Mouse (Mus musculus) stomach, postnatal 0 days (tissue): ENCODE data around the gene Dmtf1. TPM values are rescaled to one million over a fixed set of nuclear protein-coding genes. Genes with fewer than 3 reads are reported as not detected.
A peak's percentile ranks its signal among the peaks of the same experiment; 100 is the strongest.

Experiments used
- ATAC-seq: fragments of 200-750 bp; cut with Nextera tagmentation; 2 replicates; pipeline ENCODE4 v1.8.0; 2017; ENCODE audit not compliant: low FRiP score, low TSS enrichment
- DNase-seq: peaks from one replicate; pipeline ENCODE4 v3.0.0-alpha.2; 2016; ENCODE audit warnings: low spot score
- H3K27ac ChIP-seq: fragments of 300-500 bp; sonication (generic); replicated peaks from 2 replicates; pipeline ENCODE4 v1.5.1; 2014; ENCODE audit warnings: mild to moderate bottlenecking, control low read depth
- H3K27me3 ChIP-seq: fragments of 300-500 bp; sonication (generic); 2 replicates; pipeline ENCODE4 v1.6.1; 2014; ENCODE audit warnings: low read length; ENCODE audit not compliant: control insufficient read depth, insufficient read depth
- H3K36me3 ChIP-seq: fragments of 300-500 bp; sonication (generic); 2 replicates; pipeline ENCODE4 v1.6.1; 2014; ENCODE audit warnings: low read length, mixed read lengths; ENCODE audit not compliant: control insufficient read depth, insufficient read depth
- H3K4me1 ChIP-seq: fragments of 300-500 bp; sonication (generic); replicated peaks from 2 replicates; pipeline ENCODE4 v1.6.1; 2014; ENCODE audit warnings: antibody characterized with exemption; ENCODE audit not compliant: control insufficient read depth, insufficient read depth
- H3K4me2 ChIP-seq: fragments of 300-500 bp; sonication (generic); replicated peaks from 2 replicates; pipeline ENCODE4 v1.6.1; 2014; ENCODE audit warnings: low read depth, mild to moderate bottlenecking, control low read depth, moderate library complexity
- H3K4me3 ChIP-seq: fragments of 300-500 bp; sonication (generic); 2 replicates; pipeline ENCODE4 v1.5.1; 2014; ENCODE audit warnings: low read depth, low read length, control low read depth
- H3K9ac ChIP-seq: fragments of 300-500 bp; sonication (generic); 2 replicates; pipeline ENCODE4 v1.6.1; 2014; ENCODE audit warnings: mild to moderate bottlenecking, low read length, control low read depth, mixed read lengths
- H3K9me3 ChIP-seq: fragments of 300-500 bp; sonication (generic); 2 replicates; pipeline ENCODE4 v1.6.1; 2016; ENCODE audit warnings: low read length; ENCODE audit not compliant: control insufficient read depth
- CTCF ChIP-seq: IDR thresholded peaks from 2 replicates; pipeline ENCODE4 v1.5.1; 2016; ENCODE audit warnings: antibody characterized with exemption, low read depth, mild to moderate bottlenecking, moderate library complexity
- EP300 ChIP-seq: optimal IDR thresholded peaks from 2 replicates; pipeline ENCODE3; 2016; ENCODE audit warnings: antibody characterized with exemption
- WGBS: fragments of 180-500 bp; shearing (Covaris S2); extraction: QIAGEN DNeasy Blood & Tissue Kit; methylation state at CpG from one replicate; pipeline ENCODE4 v1.1.7; 2014; 5-methylcytosine and 5-hydroxymethylcytosine counted together
- polyA plus RNA-seq: library from polyadenylated mRNA; unstranded; fragments of >200 nt; fragmentation: Nextera tagmentation; extraction: Ambion mirVana; gene quantifications from 2 replicates; pipeline ENCODE4 v1.2.1, GENCODE M21; 2015

Dmtf1 gene
- polyA plus RNA-seq, 1 experiment from 2014 or later, result 9.5 TPM

- Histone ChIP-seq H3K27me3 (no peaks in the 10 kb centered on the region), H3K4me3 (no peak overlapping the region), H3K9me3 (no peaks in the 10 kb centered on the region), H3K4me1 (no peaks in the 10 kb centered on the region), H3K9ac (no peak overlapping the region), H3K36me3 (no peaks in the 10 kb centered on the region), H3K4me2 (no peak overlapping the region), H3K27ac (no peak overlapping the region)
- WGBS, result 80% methylated on average over 6 of the region's 6 CpGs
- no peak for ATAC-seq
- DNase-seq, result no peak
- TF ChIP-seq CTCF (no peak), EP300 (no peak)
Observed at GRCm38 (mm10) chr5:9106806-9107205, 54.8 kb downstream of the Dmtf1 start.

GRCm38 (mm10) chr5:9103958-9104357 is 57.6 kb downstream of the Dmtf1 start:
- H3K4me1 ChIP-seq, result no peaks in the 10 kb centered on the region
- no peak overlapping the region for H3K4me3 ChIP-seq
- H3K36me3 ChIP-seq, result no peaks in the 10 kb centered on the region
- H3K9me3 ChIP-seq, result no peaks in the 10 kb centered on the region
- ATAC-seq (no peak), DNase-seq (no peak)
- TF ChIP-seq EP300 (no peak), CTCF (no peak)
- 72% methylated on average over 8 of the region's 8 CpGs for WGBS
- H3K27me3 ChIP-seq, result no peaks in the 10 kb centered on the region
- H3K4me2 ChIP-seq, result no peak overlapping the region
- no peak overlapping the region for H3K27ac ChIP-seq
- no peak overlapping the region for H3K9ac ChIP-seq

- H3K4me2 ChIP-seq, result no peak overlapping the region
- 95% methylated on average over 2 of the region's 2 CpGs for WGBS
- DNase-seq, result no peak
Observed at GRCm38 (mm10) chr5:9102696-9103095, 58.9 kb downstream of the Dmtf1 start.

GRCm38 (mm10) chr5:9100849-9101801 is 60.5 kb downstream of the Dmtf1 start:
- Histone ChIP-seq H3K9me3 (no peaks in the 10 kb centered on the region), H3K4me2 (peak overlapping the region; percentile 88), H3K4me1 (no peaks in the 10 kb centered on the region), H3K36me3 (no peaks in the 10 kb centered on the region), H3K27ac (peak overlapping the region; percentile 88), H3K27me3 (no peaks in the 10 kb centered on the region), H3K4me3 (peak overlapping the region; percentile 99), H3K9ac (peak overlapping the region; percentile 93)
- ATAC-seq (peak; percentile 77), DNase-seq (peak; percentile 71)
- TF ChIP-seq CTCF (no peak), EP300 (no peak)
- WGBS, result 2% methylated on average over 70 of the region's 83 CpGs

More at GRCm38 (mm10) chr5:9102696-9103095, 58.9 kb downstream of the Dmtf1 start:
- Histone ChIP-seq H3K27me3 (no peaks in the 10 kb centered on the region), H3K4me1 (no peaks in the 10 kb centered on the region), H3K27ac (no peak overlapping the region), H3K4me3 (no peak overlapping the region), H3K9ac (no peak overlapping the region), H3K9me3 (no peaks in the 10 kb centered on the region), H3K36me3 (no peaks in the 10 kb centered on the region)
- no peak for ATAC-seq
- no peak for TF ChIP-seq CTCF
- no peak for TF ChIP-seq EP300

- H3K4me1 ChIP-seq, result no peaks in the 10 kb centered on the region
- peak; percentile 91 for DNase-seq
- H3K27ac ChIP-seq, result peak within 1 kb of the TSS; percentile 88
- 2% methylated on average over 55 of the region's 59 CpGs for WGBS
- H3K9ac ChIP-seq, result peak within 1 kb of the TSS; percentile 93
- ATAC-seq, result peak; percentile 95
- no peaks in the 10 kb centered on the region for H3K27me3 ChIP-seq
- TF ChIP-seq EP300 (no peak), CTCF (peak; percentile 7; the same call in 1 of the 2 replicates)
- peak within 1 kb of the TSS; percentile 88 for H3K4me2 ChIP-seq
- no peaks in the 10 kb centered on the region for H3K36me3 ChIP-seq
- peak within 1 kb of the TSS; percentile 99 for H3K4me3 ChIP-seq
- no peaks in the 10 kb centered on the region for H3K9me3 ChIP-seq
Observed at GRCm38 (mm10) chr5:9100207-9100848, 61.2 kb downstream of the Dmtf1 start, which contains the start of gene Tmem243. TSS of gene Tmem243 (plus strand) at chr5:9100668.

- no peak for TF ChIP-seq CTCF
- no peak for TF ChIP-seq EP300
Observed at GRCm38 (mm10) chr5:9093490-9093889, 68.1 kb downstream of the Dmtf1 start.

More at GRCm38 (mm10) chr5:9093490-9093889, 68.1 kb downstream of the Dmtf1 start:
- Histone ChIP-seq H3K27me3 (no peaks in the 10 kb centered on the region; the same call in 1 of the 2 replicates), H3K9me3 (no peaks in the 10 kb centered on the region), H3K4me1 (no peaks in the 10 kb centered on the region), H3K4me3 (no peak overlapping the region), H3K27ac (no peak overlapping the region), H3K9ac (no peak overlapping the region), H3K36me3 (no peaks in the 10 kb centered on the region), H3K4me2 (no peak overlapping the region)
- 80% methylated on average over 4 of the region's 4 CpGs for WGBS
- DNase-seq (no peak), ATAC-seq (no peak)
